Mouse (Mus musculus) lung, postnatal 0 days (tissue): ENCODE measurements around the gene Fkbp7. TPM values are rescaled to one million over a fixed set of nuclear protein-coding genes. Genes with fewer than 3 reads are reported as not detected.

Experiments used
- ATAC-seq: fragments of 200-750 bp; cut with Nextera tagmentation; 2 replicates; pipeline ENCODE4 v1.8.0; 2017; ENCODE audit warnings: moderate library complexity
- DNase-seq: peaks from one replicate; pipeline ENCODE4 v3.0.0-alpha.2; 2016; ENCODE audit warnings: low spot score
- H3K27ac ChIP-seq: fragments of 300-500 bp; sonication (generic); 2 replicates; pipeline ENCODE4 v1.5.1; 2014; ENCODE audit warnings: antibody characterized with exemption, mild to moderate bottlenecking, low read length, mixed read lengths
- H3K27me3 ChIP-seq: fragments of 300-500 bp; sonication (generic); replicated peaks from 2 replicates; pipeline ENCODE4 v1.6.1; 2014; ENCODE audit warnings: low read length, mixed read lengths; ENCODE audit not compliant: insufficient read depth
- H3K36me3 ChIP-seq: fragments of 300-500 bp; sonication (generic); 2 replicates; pipeline ENCODE4 v1.6.1; 2014; ENCODE audit warnings: low read length, mixed read lengths; ENCODE audit not compliant: insufficient read depth
- H3K4me1 ChIP-seq: fragments of 300-500 bp; sonication (generic); 2 replicates; pipeline ENCODE4 v1.6.1; 2014; ENCODE audit warnings: antibody characterized with exemption, low read depth, low read length, mixed read lengths; ENCODE audit not compliant: insufficient read depth
- H3K4me2 ChIP-seq: fragments of 300-500 bp; sonication (generic); replicated peaks from 2 replicates; pipeline ENCODE4 v1.6.1; 2014; ENCODE audit warnings: low read depth, mild to moderate bottlenecking, low read length, moderate library complexity, mixed read lengths
- H3K4me3 ChIP-seq: fragments of 300-500 bp; sonication (generic); 2 replicates; pipeline ENCODE4 v1.5.1; 2014; ENCODE audit warnings: low read depth, low read length
- H3K9ac ChIP-seq: fragments of 300-500 bp; sonication (generic); replicated peaks from 2 replicates; pipeline ENCODE4 v1.6.1; 2014; ENCODE audit warnings: low read depth, mild to moderate bottlenecking
- H3K9me3 ChIP-seq: fragments of 300-500 bp; sonication (generic); 2 replicates; pipeline ENCODE4 v1.6.1; 2016; ENCODE audit warnings: low read length, mixed read lengths
- CTCF ChIP-seq: IDR thresholded peaks from 2 replicates; pipeline ENCODE4 v1.5.1; 2016; ENCODE audit warnings: antibody characterized with exemption, mild to moderate bottlenecking
- EP300 ChIP-seq: IDR thresholded peaks from 2 replicates; pipeline ENCODE4 v1.6.1; 2016; ENCODE audit warnings: antibody characterized with exemption, mild to moderate bottlenecking, control low read depth
- WGBS: fragments of 180-500 bp; shearing (Covaris S2); extraction: QIAGEN DNeasy Blood & Tissue Kit; methylation state at CpG from one replicate; pipeline ENCODE4 v1.1.7; 2014; 5-methylcytosine and 5-hydroxymethylcytosine counted together
- polyA plus RNA-seq: library from polyadenylated mRNA; unstranded; fragments of >200 nt; fragmentation: Nextera tagmentation; extraction: Ambion mirVana; gene quantifications from 2 replicates; pipeline ENCODE4 v1.2.1, GENCODE M21; 2015

Fkbp7 gene
- 68.3 and 71.9 TPM in 2 replicates for polyA plus RNA-seq

DNA sequence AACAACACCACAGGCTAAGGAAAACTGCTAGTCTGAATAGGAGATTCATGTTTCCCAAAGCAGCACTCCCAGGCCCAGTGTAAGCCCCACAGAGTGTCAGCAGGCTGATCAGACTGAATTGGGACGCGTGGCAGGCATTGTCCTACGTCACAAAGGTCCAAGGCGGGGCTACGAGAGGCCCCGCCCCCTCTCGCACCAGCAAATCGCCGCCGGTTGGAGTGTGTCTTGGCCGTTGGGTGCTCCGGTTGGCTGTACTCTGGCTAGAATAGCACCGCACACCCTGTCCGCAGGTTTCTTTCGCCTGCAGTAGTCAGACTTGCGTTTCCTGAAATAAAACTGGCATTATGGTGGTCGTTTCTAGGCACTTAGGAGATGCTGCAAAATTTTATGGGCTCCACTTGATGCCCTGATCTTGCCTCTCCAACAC, at the start of gene Fkbp7:
Gene Fkbp7 (minus strand): TSS at position 151 of the 427 bp plus-strand sequence.
- no peaks in the 10 kb centered on the region for H3K9me3 ChIP-seq
- under 1% methylated on average over 17 of the region's 17 CpGs for WGBS
- DNase-seq (peak; percentile 93), ATAC-seq (peak; percentile 91)
- H3K9ac ChIP-seq, result peak within 1 kb of the TSS; percentile 62
- no peak for TF ChIP-seq CTCF
- no peak for TF ChIP-seq EP300
- H3K4me3 ChIP-seq, result peak within 1 kb of the TSS; percentile 55
- H3K27me3 ChIP-seq, result no peaks in the 10 kb centered on the region
- peak within 1 kb of the TSS; percentile 91 for H3K27ac ChIP-seq
- no peaks in the 10 kb centered on the region for H3K36me3 ChIP-seq
- H3K4me2 ChIP-seq, result peak within 1 kb of the TSS; percentile 74
- peaks cover 13% of the 10 kb centered on the region for H3K4me1 ChIP-seq

DNA sequence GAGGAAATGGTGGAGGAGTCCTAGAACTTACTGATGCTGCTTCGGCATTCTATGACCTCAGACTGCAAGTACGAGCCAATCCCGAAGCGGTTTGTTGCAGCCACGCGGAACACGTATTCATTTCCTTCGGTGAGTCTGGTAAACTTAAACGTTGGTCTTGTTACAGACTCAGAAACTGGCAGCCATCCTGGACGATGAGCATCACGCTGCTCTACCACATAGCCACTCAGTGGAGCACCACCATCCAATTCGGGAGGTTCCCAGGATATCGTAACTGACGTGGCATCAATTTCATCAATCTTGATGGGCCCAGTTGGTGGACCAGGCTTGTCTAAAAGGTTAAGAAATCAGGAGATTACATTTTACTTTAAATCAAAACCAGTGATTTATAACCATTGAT, 46.7 kb upstream of the Fkbp7 start:
- Histone ChIP-seq H3K9me3 (no peaks in the 10 kb centered on the region), H3K36me3 (no peaks in the 10 kb centered on the region), H3K9ac (no peak overlapping the region), H3K27me3 (no peaks in the 10 kb centered on the region), H3K4me3 (no peak overlapping the region), H3K4me1 (no peaks in the 10 kb centered on the region), H3K27ac (no peak overlapping the region), H3K4me2 (no peak overlapping the region)
- 94% methylated on average over 14 of the region's 14 CpGs for WGBS
- DNase-seq (no peak), ATAC-seq (no peak)
- TF ChIP-seq EP300, result no peak
- no peak for TF ChIP-seq CTCF

DNA sequence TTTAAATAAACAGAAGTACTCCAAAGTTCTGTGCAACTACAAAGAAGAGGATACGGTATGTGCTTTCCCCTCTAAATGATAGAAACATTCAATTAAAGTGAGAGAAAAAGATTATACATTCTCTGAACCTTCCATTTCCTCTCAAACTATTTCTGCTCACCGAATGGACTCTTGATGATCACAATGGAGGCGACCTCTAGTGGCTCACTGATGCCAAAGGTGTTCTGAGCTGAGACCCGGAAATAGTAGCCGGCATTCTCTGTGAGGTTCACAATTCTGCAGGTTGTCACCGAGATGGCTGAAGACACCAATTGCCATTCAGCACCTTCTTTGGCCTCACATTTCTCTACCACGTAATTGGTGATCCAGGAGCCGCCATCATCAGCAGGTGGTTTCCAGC, 42.1 kb upstream of the Fkbp7 start:
- no peak overlapping the region for H3K9ac ChIP-seq
- no peaks in the 10 kb centered on the region for H3K4me1 ChIP-seq
- ATAC-seq (no peak), DNase-seq (no peak)
- 64% methylated on average over 8 of the region's 8 CpGs for WGBS
- peaks cover 12% of the 10 kb centered on the region; the same call in 1 of the 2 replicates for H3K9me3 ChIP-seq
- no peaks in the 10 kb centered on the region for H3K36me3 ChIP-seq
- TF ChIP-seq CTCF, result peak; percentile 44
- TF ChIP-seq EP300, result no peak
- H3K4me2 ChIP-seq, result no peak overlapping the region
- H3K27ac ChIP-seq, result no peak overlapping the region
- no peak overlapping the region for H3K4me3 ChIP-seq
- no peaks in the 10 kb centered on the region for H3K27me3 ChIP-seq

DNA sequence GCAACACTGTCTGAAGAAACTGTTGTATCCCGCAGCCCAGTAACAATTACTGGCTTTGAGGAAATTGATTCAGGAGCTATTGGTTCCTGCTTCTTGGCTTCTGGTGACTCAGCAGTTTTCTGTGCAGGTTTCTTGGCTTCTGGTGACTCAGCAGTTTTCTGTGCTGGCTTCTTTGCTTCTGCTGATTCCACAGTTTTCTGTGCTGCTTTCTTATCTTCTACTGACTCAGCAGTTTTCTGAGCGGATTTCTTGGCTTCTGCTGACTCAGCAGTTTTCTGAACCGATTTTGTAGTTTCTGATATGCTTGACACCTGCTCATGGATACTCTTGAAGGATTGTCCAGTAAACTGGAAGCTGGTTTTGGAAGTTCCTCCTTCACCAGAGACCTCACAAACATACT, 35.6 kb upstream of the Fkbp7 start:
- H3K27me3 ChIP-seq, result no peaks in the 10 kb centered on the region
- H3K4me2 ChIP-seq, result no peak overlapping the region
- no peaks in the 10 kb centered on the region for H3K36me3 ChIP-seq
- no peaks in the 10 kb centered on the region for H3K4me1 ChIP-seq
- 85% methylated on average over 3 of the region's 3 CpGs for WGBS
- ATAC-seq (no peak), DNase-seq (no peak)
- H3K9me3 ChIP-seq, result peaks cover 13% of the 10 kb centered on the region; the same call in 1 of the 2 replicates
- no peak overlapping the region for H3K4me3 ChIP-seq
- H3K9ac ChIP-seq, result no peak overlapping the region
- H3K27ac ChIP-seq, result no peak overlapping the region
- no peak for TF ChIP-seq CTCF
- TF ChIP-seq EP300, result no peak

DNA sequence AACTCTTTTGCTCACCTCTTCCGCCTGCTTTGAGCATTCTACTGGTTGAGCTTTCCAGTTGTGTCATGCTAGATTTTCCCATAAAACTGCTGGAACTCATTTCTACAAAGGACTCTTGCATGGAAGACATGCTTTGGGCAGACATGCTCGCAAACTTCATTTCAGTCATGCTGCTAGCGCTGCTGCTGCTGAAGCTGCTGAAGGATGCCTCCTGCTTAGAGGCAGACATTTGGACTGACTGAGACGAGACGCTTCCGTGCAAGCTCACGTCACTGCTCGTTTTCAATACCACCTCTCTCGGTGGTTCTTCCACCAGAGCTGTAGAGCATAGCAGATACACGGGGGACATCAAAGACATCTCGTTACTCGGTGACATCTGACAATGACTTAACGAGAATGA, 32.7 kb upstream of the Fkbp7 start:
- DNase-seq (no peak), ATAC-seq (no peak)

DNA sequence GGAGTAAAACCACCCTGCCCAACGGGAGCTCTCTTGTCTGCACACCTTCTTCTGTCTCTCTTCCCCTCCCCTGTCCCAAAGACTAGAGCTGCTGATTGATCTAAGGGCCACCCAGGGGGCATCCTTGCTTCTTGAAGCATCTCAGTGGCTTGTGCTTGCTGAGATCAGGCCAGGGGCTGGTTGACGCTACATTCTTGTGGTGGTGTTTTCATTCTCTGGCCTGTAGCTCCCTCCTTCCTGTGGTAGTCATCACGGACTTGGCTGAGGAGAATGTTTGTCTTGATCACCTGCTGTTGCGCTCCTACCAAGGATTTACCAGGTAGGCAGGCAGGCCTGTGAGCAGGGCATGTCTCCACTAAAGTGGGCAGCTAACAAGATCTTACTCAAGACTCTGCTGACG, 29.8 kb upstream of the Fkbp7 start:
- ATAC-seq (no peak), DNase-seq (no peak)
- Histone ChIP-seq H3K4me3 (no peak overlapping the region), H3K4me1 (no peaks in the 10 kb centered on the region), H3K36me3 (no peaks in the 10 kb centered on the region), H3K9ac (no peak overlapping the region), H3K9me3 (no peaks in the 10 kb centered on the region), H3K27me3 (no peaks in the 10 kb centered on the region), H3K27ac (no peak overlapping the region), H3K4me2 (no peak overlapping the region)
- 72% methylated on average over 5 of the region's 5 CpGs for WGBS
- TF ChIP-seq EP300 (no peak), CTCF (no peak)

More for the DNA sequence above, 32.7 kb upstream of the Fkbp7 start:
- Histone ChIP-seq H3K9ac (no peak overlapping the region), H3K4me1 (no peaks in the 10 kb centered on the region), H3K36me3 (no peaks in the 10 kb centered on the region), H3K9me3 (peaks cover 5% of the 10 kb centered on the region; the same call in 1 of the 2 replicates), H3K4me3 (no peak overlapping the region), H3K27me3 (no peaks in the 10 kb centered on the region), H3K4me2 (no peak overlapping the region), H3K27ac (no peak overlapping the region)
- no peak for TF ChIP-seq EP300
- no peak for TF ChIP-seq CTCF
- 91% methylated on average over 13 of the region's 13 CpGs for WGBS

DNA sequence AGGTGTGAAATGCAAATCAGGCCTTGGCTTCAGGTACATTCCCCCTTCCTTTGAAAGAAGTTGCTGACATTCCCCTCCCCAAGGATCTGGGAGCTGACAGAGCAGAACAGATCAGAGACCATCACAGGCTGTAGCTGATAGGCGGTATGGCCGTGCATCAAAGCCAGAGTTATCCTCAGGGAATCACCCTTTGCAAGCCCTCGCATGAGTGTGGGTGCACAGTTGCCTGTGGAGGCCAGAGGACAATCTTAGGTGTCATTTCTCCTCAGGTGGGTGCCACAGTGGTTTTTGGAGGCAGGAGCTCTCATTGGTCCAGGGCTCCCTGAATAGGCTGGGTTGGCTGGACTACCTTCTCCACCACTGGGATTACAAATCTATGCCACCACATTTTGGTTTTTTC, 29.3 kb upstream of the Fkbp7 start:
- DNase-seq (no peak), ATAC-seq (no peak)
- 85% methylated on average over 3 of the region's 3 CpGs for WGBS
- H3K4me1 ChIP-seq, result no peaks in the 10 kb centered on the region
- no peak overlapping the region for H3K4me3 ChIP-seq
- H3K9me3 ChIP-seq, result no peaks in the 10 kb centered on the region
- H3K36me3 ChIP-seq, result no peaks in the 10 kb centered on the region
- no peak for TF ChIP-seq EP300
- no peak for TF ChIP-seq CTCF
- H3K4me2 ChIP-seq, result no peak overlapping the region
- H3K9ac ChIP-seq, result no peak overlapping the region
- H3K27ac ChIP-seq, result no peak overlapping the region
- H3K27me3 ChIP-seq, result no peaks in the 10 kb centered on the region
